Mouse (Mus musculus) forebrain, embryonic 15.5 days (tissue): Measurements from ENCODE around the gene Rab3ip. TPM values are rescaled to one million over a fixed set of nuclear protein-coding genes. Genes with fewer than 3 reads are reported as not detected.

Experiments
- ATAC-seq: fragments of 200-750 bp; cut with Nextera tagmentation; replicated peaks from 2 replicates; pipeline ENCODE4 v1.8.0; 2017; ENCODE audit warnings: mild to moderate bottlenecking, moderate TSS enrichment, moderate library complexity
- H3K27ac ChIP-seq: fragments of 300-500 bp; sonication (generic); replicated peaks from 2 replicates; pipeline ENCODE4 v1.5.1; 2015; ENCODE audit warnings: mild to moderate bottlenecking, inconsistent platforms
- H3K27me3 ChIP-seq: fragments of 300-500 bp; sonication (generic); 2 replicates; pipeline ENCODE4 v1.6.1; 2015; ENCODE audit warnings: inconsistent platforms
- H3K36me3 ChIP-seq: fragments of 300-500 bp; sonication (generic); 2 replicates; pipeline ENCODE4 v1.6.1; 2015; ENCODE audit warnings: mild to moderate bottlenecking, inconsistent platforms
- H3K4me1 ChIP-seq: fragments of 300-500 bp; sonication (generic); 2 replicates; pipeline ENCODE4 v1.6.1; 2015; ENCODE audit warnings: inconsistent platforms
- H3K4me2 ChIP-seq: fragments of 300-500 bp; sonication (generic); replicated peaks from 2 replicates; pipeline ENCODE4 v1.6.1; 2015; ENCODE audit warnings: mild to moderate bottlenecking, inconsistent platforms
- H3K4me3 ChIP-seq: fragments of 300-500 bp; sonication (generic); 2 replicates; pipeline ENCODE4 v1.5.1; 2015; ENCODE audit warnings: mild to moderate bottlenecking, inconsistent platforms
- H3K9ac ChIP-seq: fragments of 300-500 bp; sonication (generic); replicated peaks from 2 replicates; pipeline ENCODE4 v1.6.1; 2015; ENCODE audit warnings: mild to moderate bottlenecking, inconsistent platforms
- H3K9me3 ChIP-seq: fragments of 300-500 bp; sonication (generic); 2 replicates; pipeline ENCODE4 v1.6.1; 2016; ENCODE audit warnings: inconsistent platforms
- WGBS: fragments of 180-500 bp; shearing (Covaris S2); methylation state at CpG from one replicate; pipeline ENCODE4 v1.1.7; 2015; ENCODE audit warnings: mixed read lengths; 5-methylcytosine and 5-hydroxymethylcytosine counted together
- polyA plus RNA-seq: library from polyadenylated mRNA; unstranded; fragments of >200 nt; fragmentation: Nextera tagmentation; extraction: Ambion mirVana; gene quantifications from 2 replicates; pipeline ENCODE4 v1.2.1, GENCODE M21; 2015

Rab3ip gene
- polyA plus RNA-seq, 1 experiment from 2014 or later = 50.4 TPM

- no peak overlapping the region for H3K9ac ChIP-seq
- H3K4me2 ChIP-seq = no peak overlapping the region
- 91% methylated on average over 6 of the region's 7 CpGs for WGBS
- H3K27ac ChIP-seq = no peak overlapping the region
- no peak overlapping the region for H3K4me3 ChIP-seq
- no peak for ATAC-seq
- peaks cover 19% of the 10 kb centered on the region for H3K36me3 ChIP-seq
- H3K4me1 ChIP-seq = no peaks in the 10 kb centered on the region
- no peaks in the 10 kb centered on the region for H3K27me3 ChIP-seq
- no peaks in the 10 kb centered on the region for H3K9me3 ChIP-seq
These were observed 19.6 kb downstream of the Rab3ip start for GRCm38 (mm10) chr10:116930936-116931335.

- no peaks in the 10 kb centered on the region for H3K9me3 ChIP-seq
- H3K27me3 ChIP-seq = no peaks in the 10 kb centered on the region
- H3K27ac ChIP-seq = no peak overlapping the region
- peaks cover 19% of the 10 kb centered on the region for H3K36me3 ChIP-seq
- H3K9ac ChIP-seq = no peak overlapping the region
- no peak overlapping the region for H3K4me2 ChIP-seq
- no peak for ATAC-seq
- 86% methylated on average over 7 of the region's 7 CpGs for whole genome bisulfite sequencing
- no peaks in the 10 kb centered on the region for H3K4me1 ChIP-seq
- no peak overlapping the region for H3K4me3 ChIP-seq
These were observed 20.1 kb downstream of the Rab3ip start for GRCm38 (mm10) chr10:116930506-116930905.

- H3K4me3 ChIP-seq = no peak overlapping the region
- H3K9me3 ChIP-seq = no peaks in the 10 kb centered on the region
- no peaks in the 10 kb centered on the region for H3K27me3 ChIP-seq
- peaks cover 26% of the 10 kb centered on the region for H3K36me3 ChIP-seq
- H3K9ac ChIP-seq = no peak overlapping the region
- H3K27ac ChIP-seq = no peak overlapping the region
- no peak overlapping the region for H3K4me2 ChIP-seq
- no peak for ATAC-seq
- no peaks in the 10 kb centered on the region for H3K4me1 ChIP-seq
- WGBS = 95% methylated on average over 3 of the region's 3 CpGs
These were observed 21.7 kb downstream of the Rab3ip start for GRCm38 (mm10) chr10:116928826-116929225.

- Histone ChIP-seq H3K4me2 (no peak overlapping the region), H3K27me3 (no peaks in the 10 kb centered on the region), H3K27ac (no peak overlapping the region), H3K4me1 (no peaks in the 10 kb centered on the region), H3K9ac (no peak overlapping the region), H3K4me3 (no peak overlapping the region), H3K9me3 (no peaks in the 10 kb centered on the region), H3K36me3 (peaks cover 28% of the 10 kb centered on the region)
- WGBS = 82% methylated on average over 11 of the region's 11 CpGs
- no peak for ATAC-seq
These were observed 24.0 kb downstream of the Rab3ip start for GRCm38 (mm10) chr10:116926428-116927113.

GRCm38 (mm10) chr10:116923651-116924495 lies 26.7 kb downstream of the Rab3ip start:
- H3K36me3 ChIP-seq = peaks cover 24% of the 10 kb centered on the region
- no peaks in the 10 kb centered on the region for H3K27me3 ChIP-seq
- no peak overlapping the region for H3K4me2 ChIP-seq
- H3K4me1 ChIP-seq = no peaks in the 10 kb centered on the region
- no peak for ATAC-seq
- no peak overlapping the region for H3K9ac ChIP-seq
- 92% methylated on average over 19 of the region's 19 CpGs for WGBS
- H3K4me3 ChIP-seq = no peak overlapping the region
- H3K27ac ChIP-seq = no peak overlapping the region
- H3K9me3 ChIP-seq = no peaks in the 10 kb centered on the region

GRCm38 (mm10) chr10:116922161-116922560 lies 28.4 kb downstream of the Rab3ip start:
- no peak overlapping the region for H3K4me3 ChIP-seq
- no peak for ATAC-seq
- WGBS = 92% methylated on average over 15 of the region's 15 CpGs
- H3K36me3 ChIP-seq = peaks cover 28% of the 10 kb centered on the region
- H3K27me3 ChIP-seq = no peaks in the 10 kb centered on the region
- no peak overlapping the region for H3K27ac ChIP-seq
- H3K4me2 ChIP-seq = no peak overlapping the region
- no peaks in the 10 kb centered on the region for H3K9me3 ChIP-seq
- H3K4me1 ChIP-seq = no peaks in the 10 kb centered on the region
- H3K9ac ChIP-seq = no peak overlapping the region

- H3K4me3 ChIP-seq = no peak overlapping the region
- H3K9ac ChIP-seq = no peak overlapping the region
- no peaks in the 10 kb centered on the region for H3K4me1 ChIP-seq
- no peaks in the 10 kb centered on the region for H3K9me3 ChIP-seq
- no peaks in the 10 kb centered on the region for H3K27me3 ChIP-seq
- peaks cover 21% of the 10 kb centered on the region for H3K36me3 ChIP-seq
- H3K4me2 ChIP-seq = no peak overlapping the region
- WGBS = 93% methylated on average over 15 of the region's 15 CpGs
- no peak for ATAC-seq
- no peak overlapping the region for H3K27ac ChIP-seq
These were observed 29.2 kb downstream of the Rab3ip start for GRCm38 (mm10) chr10:116921416-116921815.

GRCm38 (mm10) chr10:116920641-116921040 lies 29.9 kb downstream of the Rab3ip start:
- Histone ChIP-seq H3K27me3 (no peaks in the 10 kb centered on the region), H3K4me1 (no peaks in the 10 kb centered on the region), H3K9me3 (no peaks in the 10 kb centered on the region), H3K27ac (no peak overlapping the region), H3K4me3 (no peak overlapping the region), H3K4me2 (no peak overlapping the region), H3K36me3 (peaks cover 20% of the 10 kb centered on the region), H3K9ac (no peak overlapping the region)
- no peak for ATAC-seq
- WGBS = 96% methylated on average over 8 of the region's 8 CpGs

- no peaks in the 10 kb centered on the region for H3K9me3 ChIP-seq
- no peak overlapping the region for H3K27ac ChIP-seq
- H3K4me1 ChIP-seq = no peaks in the 10 kb centered on the region
- no peak overlapping the region for H3K4me3 ChIP-seq
- H3K4me2 ChIP-seq = no peak overlapping the region
- H3K36me3 ChIP-seq = peaks cover 19% of the 10 kb centered on the region
- no peaks in the 10 kb centered on the region for H3K27me3 ChIP-seq
- no peak overlapping the region for H3K9ac ChIP-seq
- 93% methylated on average over 25 of the region's 25 CpGs for WGBS
- ATAC-seq = no peak
These were observed 30.9 kb downstream of the Rab3ip start for GRCm38 (mm10) chr10:116919368-116920317.

- ATAC-seq = no peak
- Histone ChIP-seq H3K27ac (no peak overlapping the region), H3K4me3 (no peak overlapping the region), H3K4me2 (no peak overlapping the region), H3K36me3 (peaks cover 25% of the 10 kb centered on the region), H3K4me1 (no peaks in the 10 kb centered on the region), H3K9ac (no peak overlapping the region), H3K9me3 (no peaks in the 10 kb centered on the region), H3K27me3 (no peaks in the 10 kb centered on the region)
- WGBS = 86% methylated on average over 8 of the region's 8 CpGs
These were observed 34.0 kb downstream of the Rab3ip start for GRCm38 (mm10) chr10:116916581-116916980.

GRCm38 (mm10) chr10:116915286-116915685 lies 35.3 kb downstream of the Rab3ip start:
- Histone ChIP-seq H3K9me3 (no peaks in the 10 kb centered on the region), H3K36me3 (peaks cover 35% of the 10 kb centered on the region), H3K27ac (no peak overlapping the region), H3K4me3 (no peak overlapping the region), H3K4me2 (no peak overlapping the region), H3K9ac (no peak overlapping the region), H3K27me3 (no peaks in the 10 kb centered on the region), H3K4me1 (no peaks in the 10 kb centered on the region)
- no peak for ATAC-seq
- WGBS = 96% methylated on average over 8 of the region's 8 CpGs

GRCm38 (mm10) chr10:116914586-116914985 lies 36.0 kb downstream of the Rab3ip start:
- no peaks in the 10 kb centered on the region for H3K9me3 ChIP-seq
- no peak overlapping the region for H3K9ac ChIP-seq
- peaks cover 42% of the 10 kb centered on the region for H3K36me3 ChIP-seq
- no peak overlapping the region for H3K27ac ChIP-seq
- 94% methylated on average over 9 of the region's 9 CpGs for WGBS
- H3K27me3 ChIP-seq = no peaks in the 10 kb centered on the region
- no peaks in the 10 kb centered on the region for H3K4me1 ChIP-seq
- no peak overlapping the region for H3K4me3 ChIP-seq
- no peak overlapping the region for H3K4me2 ChIP-seq
- ATAC-seq = no peak
